Mouse (Mus musculus): ENCODE measurements at regions not wholly inside any gene's neighbourhood (a gene's known extent, or its start where the extent isn't known, plus 50 kb on each side); places are given as distances from the start of the nearest gene placed in this dataset.
A peak's percentile ranks its signal among the peaks of the same experiment; 100 is the strongest.
"Not testable (repeated sequence)": the region's sequence is repeated elsewhere in the genome, so short reads cannot be mapped to it uniquely, and the experiment has no call there.

- DNase-seq (ENCODE audit: low spot score in 2 of 2): no peak
Observed at GRCm38 (mm10) chr17:4546579-4546978, 447.6 kb upstream of the Arid1b start.

GRCm38 (mm10) chr17:4553026-4553425 is 441.1 kb upstream of the Arid1b start:
- DNase-seq (ENCODE audit: low spot score in 2 of 2): not testable (repeated sequence)

- no peak for DNase-seq (ENCODE audit: low spot score in 2 of 2)
Observed at GRCm38 (mm10) chr17:4563641-4564040, 430.5 kb upstream of the Arid1b start.

GRCm38 (mm10) chr17:4576883-4577282 is 417.2 kb upstream of the Arid1b start:
- no peak for DNase-seq (ENCODE audit: low spot score in 2 of 2)

- DNase-seq (ENCODE audit: low spot score in 2 of 2): no peak
Observed at GRCm38 (mm10) chr17:4581851-4582250, 412.3 kb upstream of the Arid1b start.

GRCm38 (mm10) chr17:4610481-4610880 is 383.7 kb upstream of the Arid1b start:
- no peak for DNase-seq (ENCODE audit: low spot score in 2 of 2)

GRCm38 (mm10) chr17:4610993-4611392 is 383.1 kb upstream of the Arid1b start:
- DNase-seq (ENCODE audit: low spot score in 2 of 2): no peak

- no peak for DNase-seq (ENCODE audit: low spot score in 2 of 2)
Observed at GRCm38 (mm10) chr17:4611711-4612110, 382.4 kb upstream of the Arid1b start.

- DNase-seq (ENCODE audit: low spot score in 2 of 2): no peak
Observed at GRCm38 (mm10) chr17:4612136-4612535, 382.0 kb upstream of the Arid1b start.

GRCm38 (mm10) chr17:4612741-4613140 is 381.4 kb upstream of the Arid1b start:
- DNase-seq (ENCODE audit: low spot score in 2 of 2): no peak

GRCm38 (mm10) chr17:4620361-4620760 is 373.8 kb upstream of the Arid1b start:
- no peak for DNase-seq (ENCODE audit: low spot score in 2 of 2)

GRCm38 (mm10) chr17:4626126-4626525 is 368.0 kb upstream of the Arid1b start:
- DNase-seq (ENCODE audit: low spot score in 2 of 2): not testable (repeated sequence)

- DNase-seq (ENCODE audit: low spot score in 2 of 2): no peak
Observed at GRCm38 (mm10) chr17:4627542-4627941, 366.6 kb upstream of the Arid1b start.

GRCm38 (mm10) chr17:4631122-4631521 is 363.0 kb upstream of the Arid1b start:
- no peak for DNase-seq (ENCODE audit: low spot score in 2 of 2)

- DNase-seq (ENCODE audit: low spot score in 2 of 2): no peak
Observed at GRCm38 (mm10) chr17:4632506-4632905, 361.6 kb upstream of the Arid1b start.

GRCm38 (mm10) chr17:4633771-4634170 is 360.4 kb upstream of the Arid1b start:
- no peak for DNase-seq (ENCODE audit: low spot score in 2 of 2)

GRCm38 (mm10) chr17:4636796-4637353 is 357.3 kb upstream of the Arid1b start:
- no peak for DNase-seq (ENCODE audit: low spot score in 2 of 2)

GRCm38 (mm10) chr17:4639531-4639930 is 354.6 kb upstream of the Arid1b start:
- no peak for DNase-seq (ENCODE audit: low spot score in 2 of 2)

GRCm38 (mm10) chr17:4640555-4640954 is 353.6 kb upstream of the Arid1b start:
- peak in 1 of 2 experiments; percentile 23 for DNase-seq (ENCODE audit: low spot score in 2 of 2)

GRCm38 (mm10) chr17:4641166-4641565 is 353.0 kb upstream of the Arid1b start:
- no peak for DNase-seq (ENCODE audit: low spot score in 2 of 2)

- DNase-seq (ENCODE audit: low spot score in 2 of 2): no peak
Observed at GRCm38 (mm10) chr17:4642046-4642445, 352.1 kb upstream of the Arid1b start.

GRCm38 (mm10) chr17:4643343-4643742 is 350.8 kb upstream of the Arid1b start:
- no peak for DNase-seq (ENCODE audit: low spot score in 2 of 2)

GRCm38 (mm10) chr17:4648603-4649002 is 345.5 kb upstream of the Arid1b start:
- no peak for DNase-seq (ENCODE audit: low spot score in 2 of 2)

GRCm38 (mm10) chr17:4654221-4654620 is 339.9 kb upstream of the Arid1b start:
- no peak for DNase-seq (ENCODE audit: low spot score in 2 of 2)
